Mouse (Mus musculus) MEL (cell line): Measurements from ENCODE around the gene Rph3al.

Experiments used
- CTCF ChIP-seq, 3 experiments: IDR thresholded peaks in 2 of 3; conservative IDR thresholded peaks in 1 of 3; 2 replicates each; pipeline ENCODE4 v1.5.1; 2011 to 2012; ENCODE audit warnings: low read length in 3 of 3, low read depth in 2 of 3, mild to moderate bottlenecking in 2 of 3, improper control_type of control experiment in 1 of 3, inconsistent platforms in 1 of 3, mixed read lengths in 1 of 3, moderate library complexity in 1 of 3; ENCODE audit not compliant: control insufficient read depth in 1 of 3, insufficient read depth in 1 of 3, poor library complexity in 1 of 3, severe bottlenecking in 1 of 3
- EP300 ChIP-seq, 2 experiments: IDR thresholded peaks; 2 replicates each; pipeline ENCODE4 v1.6.1; 2011; ENCODE audit warnings: improper control_type of control experiment in 2 of 2, low read length in 2 of 2, low read depth in 1 of 2, mild to moderate bottlenecking in 1 of 2
- ETS1 ChIP-seq: IDR thresholded peaks from 2 replicates; pipeline ENCODE4 v1.6.1; 2012; ENCODE audit warnings: low read depth, mild to moderate bottlenecking, inconsistent platforms, low read length, improper control_type of control experiment, moderate library complexity
- GATA1 ChIP-seq: IDR thresholded peaks from 2 replicates; pipeline ENCODE4 v1.6.1; 2011; ENCODE audit warnings: low read depth, low read length, improper control_type of control experiment
- MXI1 ChIP-seq: IDR thresholded peaks from 2 replicates; pipeline ENCODE4 v1.6.1; 2011; ENCODE audit warnings: mild to moderate bottlenecking, low read depth, low read length, improper control_type of control experiment
- MYB ChIP-seq: IDR thresholded peaks from 2 replicates; pipeline ENCODE4 v1.6.1; 2011; ENCODE audit warnings: mild to moderate bottlenecking, low read depth, low read length, improper control_type of control experiment
- POLR2A ChIP-seq, 2 experiments: IDR thresholded peaks; 2 replicates each; pipeline ENCODE4 v1.6.1; 2011 to 2012; ENCODE audit warnings: low read length in 2 of 2, mild to moderate bottlenecking in 2 of 2, control low read depth in 1 of 2, improper control_type of control experiment in 1 of 2, low read depth in 1 of 2, moderate library complexity in 1 of 2; ENCODE audit not compliant: control insufficient read depth in 1 of 2, insufficient read depth in 1 of 2, poor library complexity in 1 of 2
- TBP ChIP-seq: IDR thresholded peaks from 2 replicates; pipeline ENCODE4 v1.8.0; 2011; ENCODE audit warnings: low read depth, low read length, improper control_type of control experiment
- TCF12 ChIP-seq: IDR thresholded peaks from 2 replicates; pipeline ENCODE4 v1.6.1; 2014; ENCODE audit warnings: low read depth, mild to moderate bottlenecking, inconsistent platforms, low read length, improper control_type of control experiment, moderate library complexity
- USF1 ChIP-seq: IDR thresholded peaks from 2 replicates; pipeline ENCODE4 v1.6.1; 2014; ENCODE audit warnings: low read depth, mild to moderate bottlenecking, inconsistent platforms, low read length, improper control_type of control experiment, moderate library complexity
- ZKSCAN1 ChIP-seq: IDR thresholded peaks from 2 replicates; pipeline ENCODE4 v1.6.1; 2012; ENCODE audit warnings: low read depth, mild to moderate bottlenecking, inconsistent platforms, low read length, improper control_type of control experiment, moderate library complexity

- TF ChIP-seq CTCF (IDR thresholded peaks at IDR 0.05 in 2 of 3, conservative IDR thresholded peaks at IDR 0.05 in 1 of 3; ENCODE audit: control insufficient read depth in 1 of 3, insufficient read depth in 1 of 3, low read depth in 2 of 3, low read length in 3 of 3, poor library complexity in 1 of 3, severe bottlenecking in 1 of 3) (no peak), POLR2A (IDR thresholded peaks at IDR 0.05; ENCODE audit: control insufficient read depth in 1 of 2, insufficient read depth in 1 of 2, low read depth in 1 of 2, low read length in 2 of 2, poor library complexity in 1 of 2) (no peak), GATA1 (no peak), USF1 (no peak), MXI1 (no peak), TCF12 (no peak), EP300 (IDR thresholded peaks at IDR 0.05; ENCODE audit: low read depth in 1 of 2, low read length in 2 of 2) (no peak), TBP (no peak), ETS1 (no peak), MYB (no peak), ZKSCAN1 (no peak)
These were observed 18.4 kb upstream of the Rph3al start for GRCm38 (mm10) chr11:75956651-75957050.
